Mouse (Mus musculus) intestine, embryonic 14.5 days (tissue): Measurements from ENCODE around the gene Cd47. TPM values are rescaled to one million over a fixed set of nuclear protein-coding genes. Genes with fewer than 3 reads are reported as not detected.

Experiments used
- ATAC-seq: fragments of 200-750 bp; cut with Nextera tagmentation; replicated peaks from 2 replicates; pipeline ENCODE4 v1.8.0; 2017; ENCODE audit warnings: low read depth, moderate number of reproducible peaks, moderate TSS enrichment, moderate library complexity; ENCODE audit not compliant: low FRiP score, low TSS enrichment
- DNase-seq: peaks from one replicate; pipeline ENCODE4 v3.0.0-alpha.2; 2018; ENCODE audit warnings: low spot score
- H3K27ac ChIP-seq: fragments of 300-500 bp; sonication (generic); 2 replicates; pipeline ENCODE4 v1.5.1; 2014; ENCODE audit warnings: low read depth, mild to moderate bottlenecking, control low read depth
- H3K27me3 ChIP-seq: fragments of 300-500 bp; sonication (generic); replicated peaks from 2 replicates; pipeline ENCODE4 v1.6.1; 2014; ENCODE audit warnings: low read length, control low read depth; ENCODE audit not compliant: control insufficient read depth, insufficient read depth
- H3K36me3 ChIP-seq: fragments of 300-500 bp; sonication (generic); 2 replicates; pipeline ENCODE4 v1.6.1; 2014; ENCODE audit warnings: low read length, control low read depth; ENCODE audit not compliant: control insufficient read depth, insufficient read depth
- H3K4me1 ChIP-seq: fragments of 300-500 bp; sonication (generic); replicated peaks from 2 replicates; pipeline ENCODE4 v1.6.1; 2014; ENCODE audit warnings: low read length, control low read depth, mixed read lengths; ENCODE audit not compliant: control insufficient read depth, insufficient read depth
- H3K4me2 ChIP-seq: fragments of 300-500 bp; sonication (generic); 2 replicates; pipeline ENCODE4 v1.6.1; 2014; ENCODE audit warnings: low read length
- H3K4me3 ChIP-seq: fragments of 300-500 bp; sonication (generic); 2 replicates; pipeline ENCODE4 v1.5.1; 2014; ENCODE audit warnings: low read depth, low read length, control low read depth, mixed read lengths
- H3K9ac ChIP-seq: fragments of 300-500 bp; sonication (generic); 2 replicates; pipeline ENCODE4 v1.6.1; 2014; ENCODE audit warnings: mild to moderate bottlenecking, low read length
- H3K9me3 ChIP-seq: fragments of 300-500 bp; sonication (generic); 2 replicates; pipeline ENCODE4 v1.6.1; 2016; ENCODE audit warnings: low read length, control low read depth; ENCODE audit not compliant: control insufficient read depth
- WGBS: fragments of 180-500 bp; shearing (Covaris S2); extraction: QIAGEN DNeasy Blood & Tissue Kit; methylation state at CpG from one replicate; pipeline ENCODE4 v1.1.7; 2014; 5-methylcytosine and 5-hydroxymethylcytosine counted together
- polyA plus RNA-seq: library from polyadenylated mRNA; unstranded; fragments of >200 nt; fragmentation: Nextera tagmentation; extraction: Ambion mirVana; gene quantifications from 2 replicates; pipeline ENCODE4 v1.2.1, GENCODE M21; 2014

Cd47 gene
- polyA plus RNA-seq, 1 experiment from 2014 or later: 74.7 TPM

DNA sequence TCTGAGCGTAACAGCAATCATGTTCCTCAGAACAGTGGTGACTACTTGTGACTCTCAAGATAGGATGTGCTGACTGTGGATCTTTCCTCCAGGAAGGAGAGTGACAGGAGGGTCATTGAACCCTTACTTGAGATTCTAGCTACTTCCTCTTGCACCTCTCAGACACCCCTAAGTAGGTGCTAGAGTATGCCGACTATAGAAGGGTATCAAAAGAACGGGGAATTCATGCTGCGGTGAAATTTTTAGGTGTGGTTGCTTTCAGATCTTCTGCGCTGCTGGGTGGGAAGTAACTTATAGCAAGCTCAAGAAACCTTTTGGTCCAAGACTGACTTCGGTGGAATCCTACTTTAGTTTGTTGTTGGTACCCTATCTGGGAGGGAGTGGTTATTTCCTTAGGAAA is 53.9 kb downstream of the Cd47 start:
- Histone ChIP-seq H3K27me3 (no peaks in the 10 kb centered on the region), H3K9me3 (no peaks in the 10 kb centered on the region), H3K4me1 (peaks cover 15% of the 10 kb centered on the region; the same call in 1 of the 2 replicates), H3K4me3 (no peak overlapping the region), H3K9ac (no peak overlapping the region), H3K4me2 (peak overlapping the region; percentile 67; the same call in 1 of the 2 replicates), H3K27ac (0 out of 2 replicates have a peak overlapping the region, but pooled peaks have one; percentile 96), H3K36me3 (no peaks in the 10 kb centered on the region)
- ATAC-seq (no peak), DNase-seq (no peak)
- 83% methylated on average over 6 of the region's 6 CpGs for WGBS

DNA sequence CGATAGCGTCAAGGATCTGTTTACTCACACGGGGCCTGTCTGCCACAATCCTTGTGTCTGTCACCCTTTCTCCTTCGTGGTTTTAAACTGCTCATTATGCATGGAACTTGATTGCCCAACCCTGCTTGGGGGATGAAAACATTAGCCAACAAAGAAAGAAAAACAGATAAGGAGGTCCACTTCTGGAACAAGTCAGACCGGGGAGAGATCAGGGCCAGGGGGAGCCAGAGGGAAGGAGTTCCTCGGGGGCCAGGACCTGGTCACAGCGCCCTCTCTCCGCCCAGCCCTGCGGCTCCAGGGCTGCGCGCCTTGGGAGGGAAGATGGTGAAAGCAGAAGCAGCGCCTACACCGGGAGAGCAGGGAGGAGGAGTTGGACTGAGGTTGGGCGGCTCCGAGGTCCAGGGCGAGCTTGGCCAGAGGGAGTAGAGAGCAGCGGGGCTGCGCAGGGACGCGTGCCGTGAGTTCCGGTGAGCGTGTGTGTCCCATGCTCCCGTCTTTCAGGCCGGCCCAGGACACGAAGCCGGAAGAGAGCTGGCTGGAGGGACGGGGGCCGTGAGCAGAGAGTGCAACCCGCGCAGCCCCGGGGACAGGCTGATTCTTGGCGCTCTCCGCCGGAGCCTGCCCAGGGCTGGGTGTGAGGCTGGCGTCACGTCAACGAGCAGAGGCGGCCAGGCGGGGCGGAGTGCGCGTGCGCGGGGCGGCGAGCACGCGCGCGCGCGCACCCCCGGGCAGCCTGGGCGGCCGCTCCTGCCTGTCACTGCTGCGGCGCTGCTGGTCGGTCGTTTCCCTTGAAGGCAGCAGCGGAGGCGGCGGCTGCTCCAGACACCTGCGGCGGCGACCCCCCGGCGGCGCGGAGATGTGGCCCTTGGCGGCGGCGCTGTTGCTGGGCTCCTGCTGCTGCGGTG is 54.9 kb downstream of the Cd47 start:
- Histone ChIP-seq H3K4me1 (peaks cover 15% of the 10 kb centered on the region; the same call in 1 of the 2 replicates), H3K27me3 (no peaks in the 10 kb centered on the region), H3K27ac (peak overlapping the region; percentile 96), H3K9me3 (no peaks in the 10 kb centered on the region), H3K9ac (peak overlapping the region; percentile 75), H3K4me3 (peak overlapping the region; percentile 75), H3K4me2 (peak overlapping the region; percentile 67), H3K36me3 (no peaks in the 10 kb centered on the region)
- DNase-seq (peak; percentile 94), ATAC-seq (peak; percentile 97)
- under 1% methylated on average over 37 of the region's 74 CpGs for WGBS

DNA sequence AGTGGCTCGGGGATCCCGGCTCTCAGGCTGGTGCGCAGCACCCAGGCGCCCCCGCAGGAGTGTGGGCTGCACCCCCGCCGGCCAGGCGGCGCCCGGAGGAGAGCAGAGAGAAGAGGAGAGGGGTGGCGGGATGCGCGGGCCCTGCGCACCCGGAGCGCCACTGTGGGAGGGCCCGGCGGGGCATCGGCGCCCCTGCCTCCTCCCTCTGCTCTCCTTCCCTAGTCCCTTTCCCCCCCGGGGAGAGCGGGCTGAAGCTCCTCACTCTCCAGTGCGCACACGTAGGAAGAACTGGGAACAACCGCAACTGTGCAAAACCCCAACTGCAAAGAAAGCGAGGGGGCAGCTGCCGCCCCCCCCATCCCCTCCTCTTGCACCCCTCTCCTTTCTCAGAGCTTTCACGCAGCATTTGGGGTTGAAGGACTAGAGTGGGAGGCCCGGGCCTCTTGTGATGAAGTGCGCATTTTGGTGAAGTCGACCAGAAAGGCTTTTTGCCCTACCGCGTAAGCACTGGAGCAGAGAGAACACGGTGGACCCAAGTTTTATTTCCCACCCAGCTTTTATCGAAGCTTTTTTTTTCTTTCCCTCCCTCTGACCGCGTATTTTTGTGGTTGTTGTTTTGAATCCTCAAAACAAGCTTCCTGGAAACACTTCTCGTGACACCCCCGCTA is 55.6 kb downstream of the Cd47 start:
- H3K4me1 ChIP-seq: peaks cover 15% of the 10 kb centered on the region; the same call in 1 of the 2 replicates
- DNase-seq (peak; percentile 82), ATAC-seq (peak; percentile 85)
- peak overlapping the region; percentile 96 for H3K27ac ChIP-seq
- peak overlapping the region; percentile 75 for H3K4me3 ChIP-seq
- H3K36me3 ChIP-seq: no peaks in the 10 kb centered on the region
- peak overlapping the region; percentile 67 for H3K4me2 ChIP-seq
- H3K9me3 ChIP-seq: no peaks in the 10 kb centered on the region
- under 1% methylated on average over 24 of the region's 39 CpGs for WGBS
- H3K9ac ChIP-seq: peak overlapping the region; percentile 75
- no peaks in the 10 kb centered on the region for H3K27me3 ChIP-seq

DNA sequence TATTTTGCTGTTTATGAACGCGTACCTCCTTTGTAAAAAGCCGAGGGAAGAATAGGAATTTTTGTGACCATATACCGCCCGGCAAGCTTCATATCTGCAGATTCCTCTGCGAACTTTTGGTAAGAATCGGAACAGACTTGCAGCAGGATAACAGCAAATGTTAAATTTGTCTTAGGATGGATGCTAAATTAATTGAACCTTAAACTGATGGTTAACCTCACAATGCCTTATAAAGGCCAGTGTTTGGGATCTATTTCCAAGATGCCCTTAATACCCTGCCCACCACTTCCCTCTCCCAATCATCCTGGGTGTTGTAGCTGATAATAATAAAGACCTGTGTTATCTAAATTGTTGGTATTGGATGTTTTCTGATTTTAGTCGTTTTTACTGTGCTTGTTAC is 56.3 kb downstream of the Cd47 start:
- no peaks in the 10 kb centered on the region for H3K36me3 ChIP-seq
- peak overlapping the region; percentile 67 for H3K4me2 ChIP-seq
- no peak for ATAC-seq
- peak overlapping the region; percentile 75 for H3K4me3 ChIP-seq
- peaks cover 15% of the 10 kb centered on the region; the same call in 1 of the 2 replicates for H3K4me1 ChIP-seq
- H3K27me3 ChIP-seq: no peaks in the 10 kb centered on the region
- WGBS: 25% methylated on average over 8 of the region's 8 CpGs
- no peak overlapping the region for H3K27ac ChIP-seq
- no peaks in the 10 kb centered on the region for H3K9me3 ChIP-seq
- DNase-seq: no peak
- H3K9ac ChIP-seq: peak overlapping the region; percentile 75

DNA sequence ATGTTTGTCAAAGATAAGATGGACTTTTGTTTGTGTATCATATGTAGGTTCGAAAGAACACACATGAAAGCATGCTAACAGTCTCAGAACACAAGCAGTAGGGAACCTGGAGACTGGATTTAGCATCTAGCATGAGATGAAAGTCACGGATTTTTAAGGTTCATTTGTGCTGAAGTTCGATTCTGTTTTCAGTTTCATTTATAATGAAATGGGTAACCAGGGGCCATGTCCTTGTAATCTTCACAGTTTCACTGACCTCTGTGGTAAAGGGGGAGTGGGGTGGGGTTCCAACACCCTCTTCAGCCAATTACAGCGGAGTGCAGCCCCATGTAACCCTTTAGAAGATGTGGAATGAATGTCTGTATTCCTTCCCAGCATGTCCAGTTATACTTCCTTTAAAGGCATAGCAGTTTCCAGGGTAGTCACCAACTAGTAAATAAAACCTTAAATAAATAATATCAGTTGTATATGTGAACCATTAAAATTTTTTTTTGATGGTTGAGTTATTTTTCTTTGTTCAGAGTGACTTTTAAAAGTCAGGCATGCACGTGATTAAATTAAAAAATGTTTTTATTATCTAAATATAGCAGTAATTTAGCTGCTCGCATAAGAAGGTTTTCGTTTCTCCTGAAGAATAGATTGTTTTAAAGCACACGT is 57.3 kb downstream of the Cd47 start:
- Histone ChIP-seq H3K9ac (peak overlapping the region; percentile 29; the same call in 1 of the 2 replicates), H3K4me3 (peak overlapping the region; percentile 75), H3K27me3 (no peaks in the 10 kb centered on the region), H3K27ac (no peak overlapping the region), H3K9me3 (no peaks in the 10 kb centered on the region), H3K4me2 (peak overlapping the region; percentile 67), H3K36me3 (no peaks in the 10 kb centered on the region), H3K4me1 (peaks cover 15% of the 10 kb centered on the region; the same call in 1 of the 2 replicates)
- DNase-seq (no peak), ATAC-seq (no peak)
- WGBS: 70% methylated on average over 8 of the region's 8 CpGs

DNA sequence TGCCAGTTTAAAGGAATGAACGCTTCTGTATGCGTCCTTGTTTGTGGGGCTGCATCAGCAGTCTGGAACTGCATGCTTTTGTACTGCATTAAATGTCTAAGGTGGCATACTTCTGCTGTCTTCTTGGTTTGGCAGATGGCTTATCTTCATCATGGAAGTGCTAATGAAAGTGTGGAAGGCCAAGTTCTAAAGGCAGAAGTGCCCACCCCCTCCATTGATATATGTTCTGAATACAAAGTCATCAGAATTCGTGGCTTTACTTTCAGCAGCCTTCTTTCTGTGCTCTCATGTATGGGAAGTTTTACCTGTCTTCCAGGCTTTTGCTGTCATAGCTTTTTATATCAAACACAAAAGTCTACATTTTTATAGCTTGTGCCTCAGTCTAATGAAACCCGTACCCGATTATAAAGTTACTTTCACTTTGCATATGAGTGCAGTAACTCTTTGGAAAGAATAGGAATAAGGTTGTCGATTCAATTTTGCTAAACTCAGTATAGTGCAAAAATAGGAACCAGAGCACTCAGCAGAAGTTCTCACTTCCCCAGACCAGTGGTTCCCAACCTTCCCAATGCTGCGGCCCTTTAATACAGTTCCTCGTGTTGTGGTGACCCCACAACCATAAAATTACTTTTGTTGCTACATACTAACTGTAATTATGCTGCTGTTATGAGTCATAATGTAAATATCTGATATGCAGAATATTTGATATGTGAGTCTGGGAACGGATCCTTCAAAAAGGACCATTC is 58.0 kb downstream of the Cd47 start:
- H3K27ac ChIP-seq: no peak overlapping the region
- no peak overlapping the region for H3K9ac ChIP-seq
- 71% methylated on average over 9 of the region's 9 CpGs for WGBS
- DNase-seq: no peak
- no peak overlapping the region for H3K4me3 ChIP-seq
- H3K27me3 ChIP-seq: no peaks in the 10 kb centered on the region
- no peaks in the 10 kb centered on the region for H3K36me3 ChIP-seq
- ATAC-seq: no peak
- no peaks in the 10 kb centered on the region for H3K9me3 ChIP-seq
- peak overlapping the region; percentile 67 for H3K4me2 ChIP-seq
- H3K4me1 ChIP-seq: peaks cover 15% of the 10 kb centered on the region; the same call in 1 of the 2 replicates

DNA sequence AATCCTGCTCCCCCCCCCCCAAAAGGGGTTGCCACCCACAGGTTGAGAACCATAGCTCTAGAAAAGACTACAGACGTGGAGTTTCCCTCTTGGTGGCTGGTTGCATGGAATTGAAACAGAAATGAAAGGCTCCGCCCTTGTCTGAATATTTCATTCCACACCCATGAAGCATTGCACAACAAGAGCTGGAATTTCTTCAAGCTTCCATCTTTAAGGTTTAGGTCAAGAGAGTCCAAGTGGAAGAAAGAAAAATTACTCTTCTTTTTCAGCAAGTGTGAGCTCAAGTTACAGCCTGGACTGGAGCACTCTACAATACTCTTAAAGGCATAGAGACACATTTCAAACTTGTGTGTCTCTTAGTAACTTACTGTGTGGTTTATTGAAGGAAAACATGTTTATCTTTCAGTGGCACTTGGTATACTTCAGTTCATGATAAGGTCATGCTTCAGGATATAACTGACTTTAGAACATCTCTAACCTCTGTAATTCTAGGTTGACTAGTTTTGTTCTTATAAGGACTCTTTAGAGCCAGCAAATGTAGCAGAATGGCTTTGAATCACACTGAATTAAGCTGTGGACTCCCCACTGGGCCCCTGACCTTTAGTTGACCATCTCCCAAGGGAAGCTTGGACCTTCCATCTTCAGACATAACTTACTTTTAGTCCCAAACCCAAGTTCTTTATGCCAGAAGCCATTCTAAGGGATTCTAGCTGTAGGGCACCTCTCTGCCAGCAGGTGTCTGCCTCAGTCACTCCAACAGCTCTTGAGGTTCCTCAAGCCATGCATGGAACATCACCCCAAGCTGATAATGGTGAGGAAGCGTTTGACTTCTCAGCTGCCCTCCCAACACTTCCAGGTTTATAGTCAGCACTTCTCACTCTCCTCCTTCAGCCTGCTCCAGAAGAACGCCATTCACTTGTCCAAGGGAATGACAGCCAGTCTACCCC is 58.8 kb downstream of the Cd47 start:
- no peak overlapping the region for H3K4me2 ChIP-seq
- no peaks in the 10 kb centered on the region for H3K27me3 ChIP-seq
- no peak overlapping the region for H3K9ac ChIP-seq
- DNase-seq (no peak), ATAC-seq (no peak)
- H3K4me1 ChIP-seq: peaks cover 15% of the 10 kb centered on the region; the same call in 1 of the 2 replicates
- 77% methylated on average over 4 of the region's 4 CpGs for whole genome bisulfite sequencing
- H3K9me3 ChIP-seq: no peaks in the 10 kb centered on the region
- H3K36me3 ChIP-seq: no peaks in the 10 kb centered on the region
- H3K4me3 ChIP-seq: no peak overlapping the region
- H3K27ac ChIP-seq: no peak overlapping the region
